Mouse (Mus musculus) duodenum, adult 2 months (tissue): ENCODE data around the gene 4930524B15Rik. TPM values are rescaled to one million over a fixed set of nuclear protein-coding genes. Genes with fewer than 3 reads are reported as not detected.

Experiments used
- polyA plus RNA-seq: library from polyadenylated mRNA; depleted of rRNA; stranded (reverse); fragments of >200 nt; gene quantifications from 2 replicates; pipeline ENCODE4 v1.2.3, GENCODE M21; 2012; ENCODE audit warnings: low replicate concordance; rRNA removed

4930524B15Rik gene
- polyA plus RNA-seq: not detected in 2 replicates

GRCm38 (mm10) chr11:31965256-31966134 is at the start of gene 4930524B15Rik:
Gene 4930524B15Rik (plus strand): TSS chr11:31965592.

GRCm38 (mm10) chr11:32000281-32000680 is 34.9 kb downstream of the 4930524B15Rik start, which contains the start of gene Nsg2:
Gene Nsg2 (plus strand): TSS chr11:32000463.

Other genes starting within 250 kb of the 4930524B15Rik start
- 2.4 and 3.0 TPM in 2 replicates for gene Cpeb4, start 93.4 kb upstream of the 4930524B15Rik start, polyA plus RNA-seq
- gene Nsg2, start 34.9 kb downstream of the 4930524B15Rik start, polyA plus RNA-seq: 1.8 and 2.0 TPM in 2 replicates
- 0.57 and 0.71 TPM in 2 replicates for gene Il9r, start 234.7 kb downstream of the 4930524B15Rik start, polyA plus RNA-seq
- gene Snrnp25, start 239.8 kb downstream of the 4930524B15Rik start, polyA plus RNA-seq: 12.3 and 15.8 TPM in 2 replicates